Comparison of ENCODE assay signal across 11 mouse cellular contexts in genomic region chr5:131749211-131749610, GRCm38 (mm10).
A peak's percentile ranks its signal among the peaks of the same experiment; 100 is the strongest.
DNase-seq lines count a peak whose midpoint lies in the region; ATAC-seq lines count a peak whose summit lies in the region.
"Had no signal": no experiment of that assay in that cellular context is flagged by ENCODE, and none has a peak within 500 bp of the region (broad histone marks: within the 10 kb centered on the region; RNA-seq: fewer than 3 reads in every experiment).

No protein-coding gene starts in this region.

- H3K9ac ChIP-seq in heart, embryonic 13.5 days = 0 out of 2 replicates have a peak overlapping the region, but pooled peaks have one; percentile 13
- no peak overlapping the region for H3K9ac ChIP-seq in heart, embryonic 11.5 days (ENCODE audit: low read depth, low read length)
- no peak overlapping the region for H3K9ac ChIP-seq in limb, embryonic 12.5 days (replicated peaks)
- no peak overlapping the region for H3K9ac ChIP-seq in limb, embryonic 15.5 days
- H3K9ac ChIP-seq: heart, embryonic 15.5 days had no signal

- peaks cover 3% of the 10 kb centered on the region; the same call in 1 of the 2 replicates for H3K36me3 ChIP-seq in heart, embryonic 13.5 days
- H3K36me3 ChIP-seq in heart, embryonic 11.5 days (ENCODE audit: control insufficient read depth, insufficient read depth, low read length) = no peaks in the 10 kb centered on the region; the same call in 1 of the 2 replicates
- peaks cover 10% of the 10 kb centered on the region; the same call in 1 of the 2 replicates for H3K36me3 ChIP-seq in limb, embryonic 12.5 days
- H3K36me3 ChIP-seq in limb, embryonic 10.5 days = no peaks in the 10 kb centered on the region
- H3K36me3 ChIP-seq in limb, embryonic 15.5 days = no peaks in the 10 kb centered on the region
- H3K36me3 ChIP-seq: heart, embryonic 15.5 days had no signal

- H3K4me3 ChIP-seq in heart, embryonic 13.5 days = no peak overlapping the region
- no peak overlapping the region for H3K4me3 ChIP-seq in heart, embryonic 11.5 days (ENCODE audit: low read depth, low read length)
- no peak overlapping the region for H3K4me3 ChIP-seq in limb, embryonic 12.5 days (replicated peaks)
- H3K4me3 ChIP-seq in limb, embryonic 10.5 days = no peak overlapping the region
- H3K4me3 ChIP-seq in limb, embryonic 15.5 days = no peak overlapping the region
- H3K4me3 ChIP-seq: gastrocnemius, adult 2 months; heart, embryonic 15.5 days had no signal

- DNase-seq in limb, embryonic 10.5 days (ENCODE audit: low spot score) = no peak
- DNase-seq in adrenal gland, postnatal 10 days = peak; percentile 55
- DNase-seq in right cerebral cortex, postnatal 14 days = no peak
- no peak for DNase-seq in right cerebral cortex, postnatal 25 days
- DNase-seq: gastrocnemius, adult 2 months; layer of hippocampus, postnatal 36 days had no signal

- no peak overlapping the region for H3K27ac ChIP-seq in heart, embryonic 13.5 days (replicated peaks)
- H3K27ac ChIP-seq in heart, embryonic 11.5 days (ENCODE audit: low read depth, low read length) = no peak overlapping the region
- peak overlapping the region; percentile 20; the same call in 1 of the 2 replicates for H3K27ac ChIP-seq in limb, embryonic 12.5 days
- no peak overlapping the region for H3K27ac ChIP-seq in limb, embryonic 10.5 days
- H3K27ac ChIP-seq in limb, embryonic 15.5 days = peak overlapping the region; percentile 47; the same call in 1 of the 2 replicates
- H3K27ac ChIP-seq: gastrocnemius, adult 2 months; heart, embryonic 15.5 days had no signal

- 28% methylated on average over 6 of the region's 6 CpGs for WGBS in heart, embryonic 13.5 days
- WGBS in heart, embryonic 11.5 days (ENCODE audit: insufficient replicate concordance) = 46% methylated on average over 6 of the region's 6 CpGs
- WGBS in limb, embryonic 12.5 days = 54% methylated on average over 6 of the region's 6 CpGs
- 80% methylated on average over 6 of the region's 6 CpGs for WGBS in limb, embryonic 10.5 days
- WGBS in limb, embryonic 15.5 days = 24% methylated on average over 6 of the region's 6 CpGs

- no peaks in the 10 kb centered on the region for H3K9me3 ChIP-seq in heart, embryonic 13.5 days
- H3K9me3 ChIP-seq in heart, embryonic 11.5 days (replicated peaks; ENCODE audit: control insufficient read depth, low read length) = no peaks in the 10 kb centered on the region
- peaks cover 3% of the 10 kb centered on the region; the same call in 1 of the 2 replicates for H3K9me3 ChIP-seq in limb, embryonic 12.5 days
- no peaks in the 10 kb centered on the region for H3K9me3 ChIP-seq in limb, embryonic 10.5 days (replicated peaks)
- no peaks in the 10 kb centered on the region for H3K9me3 ChIP-seq in limb, embryonic 15.5 days
- H3K9me3 ChIP-seq: heart, embryonic 15.5 days had no signal

- no peak for ATAC-seq in heart, embryonic 13.5 days (ENCODE audit: extremely low read depth, insufficient number of reproducible peaks, low FRiP score, low TSS enrichment)
- ATAC-seq in heart, embryonic 11.5 days (replicated peaks; ENCODE audit: insufficient number of reproducible peaks, low FRiP score, low TSS enrichment) = no peak
- ATAC-seq in limb, embryonic 12.5 days (ENCODE audit: insufficient number of reproducible peaks, insufficient read depth, low FRiP score, low TSS enrichment, low read depth) = no peak
- ATAC-seq in limb, embryonic 15.5 days (ENCODE audit: insufficient number of reproducible peaks, low FRiP score, low TSS enrichment, low read depth) = no peak

- no peak overlapping the region for H3K4me2 ChIP-seq in heart, embryonic 13.5 days
- no peak overlapping the region for H3K4me2 ChIP-seq in heart, embryonic 11.5 days
- H3K4me2 ChIP-seq in limb, embryonic 12.5 days = no peak overlapping the region
- no peak overlapping the region for H3K4me2 ChIP-seq in limb, embryonic 15.5 days
- H3K4me2 ChIP-seq: heart, embryonic 15.5 days had no signal

- H3K27me3 ChIP-seq in heart, embryonic 13.5 days (replicated peaks) = no peaks in the 10 kb centered on the region; the same call in 1 of the 2 replicates
- no peaks in the 10 kb centered on the region for H3K27me3 ChIP-seq in heart, embryonic 11.5 days (ENCODE audit: control insufficient read depth, insufficient read depth, low read length)
- no peaks in the 10 kb centered on the region for H3K27me3 ChIP-seq in limb, embryonic 12.5 days
- H3K27me3 ChIP-seq in limb, embryonic 10.5 days (ENCODE audit: low read depth, poor library complexity, severe bottlenecking) = 0 out of 2 replicates have a peak, but pooled peaks cover 6% of the 10 kb centered on the region
- no peaks in the 10 kb centered on the region for H3K27me3 ChIP-seq in limb, embryonic 15.5 days
- H3K27me3 ChIP-seq: heart, embryonic 15.5 days had no signal

- H3K4me1 ChIP-seq in heart, embryonic 13.5 days = peaks cover 20% of the 10 kb centered on the region
- H3K4me1 ChIP-seq in heart, embryonic 11.5 days (ENCODE audit: control insufficient read depth, insufficient read depth, low read length) = 0 out of 2 replicates have a peak, but pooled peaks cover 7% of the 10 kb centered on the region
- peaks cover 29% of the 10 kb centered on the region for H3K4me1 ChIP-seq in limb, embryonic 12.5 days (replicated peaks)
- 0 out of 2 replicates have a peak, but pooled peaks cover 3% of the 10 kb centered on the region for H3K4me1 ChIP-seq in limb, embryonic 10.5 days
- H3K4me1 ChIP-seq in limb, embryonic 15.5 days = peaks cover 20% of the 10 kb centered on the region

Comparison
In these comparisons a context has a peak if more than half of its experiments do, and no peak if none do; other contexts are left out.
1. H3K27ac ChIP-seq: peak in limb, embryonic 12.5 days (single experiment) and limb, embryonic 15.5 days (single experiment); none in heart, embryonic 13.5 days (single experiment), heart, embryonic 11.5 days (single experiment) and limb, embryonic 10.5 days (single experiment).